Mouse (Mus musculus): ENCODE results near the gene Prickle1.

- TF ChIP-seq MYOD1 (IDR thresholded peaks at IDR 0.05; ENCODE audit: control insufficient read depth in 1 of 3, insufficient read length in 2 of 3, low read depth in 2 of 3) (no peak), MAX (IDR thresholded peaks at IDR 0.05; ENCODE audit: low read depth) (no peak)
These were observed 3.1 kb downstream of the Prickle1 start for GRCm38 (mm10) chr15:93592596-93592995.
